Mouse (Mus musculus) lung, postnatal 25 days (tissue): ENCODE measurements around the gene Vps50.
A peak's percentile ranks its signal among the peaks of the same experiment; 100 is the strongest.
"Not testable (repeated sequence)": the region's sequence is repeated elsewhere in the genome, so short reads cannot be mapped to it uniquely, and the experiment has no call there.

Source experiments
- DNase-seq: peaks from one replicate; pipeline ENCODE4 v3.0.0; 2022; ENCODE audit warnings: low spot score

Gene Vps50

DNA sequence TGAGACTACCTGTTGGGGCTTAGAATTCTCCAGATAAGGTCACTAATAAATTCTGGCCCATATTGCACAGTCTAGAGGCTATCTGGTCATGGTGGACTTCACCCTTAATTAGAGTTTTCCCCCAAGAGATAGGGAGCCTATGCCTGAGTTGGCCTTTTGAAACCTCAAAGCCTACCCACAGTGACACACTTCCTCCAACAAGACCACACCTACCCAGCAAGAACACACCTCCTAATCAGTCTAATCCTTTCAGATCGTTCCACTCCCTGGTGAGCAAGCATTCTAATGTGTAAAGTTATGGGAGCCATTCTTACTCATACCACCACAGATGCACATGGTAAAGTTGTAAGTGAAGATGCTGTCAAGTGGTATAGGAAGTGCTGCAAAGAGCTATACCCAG, 37.9 kb downstream of the Vps50 start:
- DNase-seq: no peak

DNA sequence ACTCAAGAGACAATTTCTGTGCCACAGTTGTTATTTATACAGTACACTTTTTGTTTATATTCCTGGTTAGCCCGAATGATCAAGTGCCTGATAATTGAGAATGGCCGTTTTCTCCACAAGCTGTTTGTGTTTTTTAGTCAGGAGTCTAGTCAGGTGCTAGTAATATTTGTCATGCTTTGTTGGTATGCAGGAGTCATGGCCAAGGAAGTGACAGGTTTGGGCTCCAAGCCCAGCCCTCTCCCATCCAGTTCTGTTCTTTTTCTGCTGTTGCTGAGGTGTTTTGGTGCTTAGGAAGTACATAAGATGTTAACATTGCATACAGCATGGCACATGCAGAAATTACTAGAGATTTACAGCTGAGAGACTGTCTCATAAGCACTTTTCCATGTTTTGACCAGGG, 41.3 kb downstream of the Vps50 start:
- no peak for DNase-seq

DNA sequence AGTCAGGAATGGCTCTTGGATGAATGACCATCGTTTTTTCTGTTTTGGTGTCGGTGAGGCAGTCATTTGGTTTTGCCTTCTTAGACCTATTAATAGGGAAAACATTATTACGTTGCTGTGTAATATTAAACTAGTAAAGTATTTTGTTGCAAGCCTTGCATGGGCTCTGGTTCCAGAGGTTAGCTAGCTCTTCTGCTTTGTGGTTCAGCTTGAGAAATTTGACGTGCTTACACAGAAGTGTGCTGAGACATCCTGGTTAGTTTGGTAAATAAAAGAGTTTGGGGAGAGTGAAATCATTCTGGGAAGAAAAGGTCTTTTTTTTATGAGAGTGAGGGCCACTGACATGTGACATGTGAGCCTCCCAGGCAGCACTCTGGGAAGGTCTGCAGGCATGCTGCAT, 45.7 kb downstream of the Vps50 start:
- no peak for DNase-seq

DNA sequence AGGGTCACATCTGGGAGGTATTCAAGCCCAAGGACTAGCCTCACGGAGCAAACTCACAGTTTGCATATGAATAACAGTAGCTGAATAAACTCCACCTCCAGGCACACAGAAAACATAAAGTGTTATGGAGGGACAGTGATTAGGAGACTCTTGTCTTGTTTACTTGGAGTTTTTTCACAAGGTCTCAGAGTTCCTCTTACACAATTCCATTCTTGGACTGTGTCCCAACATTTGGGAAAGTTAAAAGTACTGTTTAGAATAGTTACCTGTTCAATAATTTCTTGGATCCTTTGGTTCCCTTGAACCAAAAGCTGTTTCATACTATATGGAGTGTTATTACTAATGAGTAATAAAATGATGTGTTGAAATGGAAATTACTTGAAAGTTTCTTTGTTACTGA, 46.8 kb downstream of the Vps50 start:
- DNase-seq: peak; percentile 20

DNA sequence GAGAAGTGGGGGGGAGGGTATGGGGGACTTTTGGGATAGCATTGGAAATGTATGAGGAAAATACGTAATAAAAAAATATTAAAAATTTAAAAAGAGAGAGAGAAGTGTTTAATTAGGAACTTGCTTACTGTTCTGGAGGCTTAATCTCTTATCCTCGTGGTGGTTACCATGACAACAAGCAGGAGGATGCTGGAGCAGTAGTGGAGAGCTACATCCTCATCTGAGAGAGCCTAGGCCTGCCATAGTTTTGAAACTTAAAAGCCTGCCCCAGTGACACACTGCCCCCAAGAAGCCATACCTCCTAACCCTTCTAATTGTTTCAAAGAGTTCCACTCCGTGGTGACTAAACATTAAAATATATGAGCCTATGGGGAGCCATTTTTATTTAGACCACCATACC, 50.8 kb downstream of the Vps50 start:
- no peak for DNase-seq

DNA sequence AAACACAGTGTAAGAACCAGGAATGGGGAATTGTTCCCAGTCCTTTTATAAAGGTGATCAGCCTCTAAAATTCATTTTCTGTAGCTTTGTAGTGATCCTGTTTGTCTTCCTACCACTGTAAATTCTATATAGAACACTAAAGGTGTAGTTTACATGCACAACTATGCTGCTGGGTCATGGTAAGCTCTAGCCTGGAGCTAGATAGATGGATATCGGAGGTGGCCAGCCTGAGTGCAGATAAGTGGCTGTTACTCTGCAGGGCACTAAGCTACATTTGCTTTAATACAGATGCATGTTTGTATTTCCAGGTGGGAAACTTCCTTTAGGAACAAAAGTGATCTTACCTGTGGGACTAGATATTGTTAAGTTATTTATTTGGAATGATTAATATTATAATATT, 51.8 kb downstream of the Vps50 start:
- DNase-seq: no peak

DNA sequence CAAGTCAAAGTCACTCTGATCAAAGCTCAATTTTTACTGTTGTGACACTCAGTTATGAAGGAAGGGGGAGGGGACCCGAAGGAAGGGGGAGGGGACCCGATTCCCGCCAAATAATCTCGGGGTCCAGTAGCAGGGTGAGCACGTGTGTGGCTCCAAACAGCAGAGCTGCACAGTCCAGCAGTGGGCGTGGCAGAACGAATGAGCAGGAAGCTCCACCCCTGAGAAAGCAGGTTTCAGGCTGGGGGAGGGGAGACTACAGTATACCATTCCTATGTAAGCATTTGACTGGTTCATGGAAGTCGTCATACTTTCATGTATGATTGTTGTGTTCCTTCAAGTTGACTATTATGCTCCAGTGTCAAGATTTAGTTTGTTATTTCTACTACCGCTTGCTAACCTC, 54.5 kb downstream of the Vps50 start:
- not testable (repeated sequence) for DNase-seq

DNA sequence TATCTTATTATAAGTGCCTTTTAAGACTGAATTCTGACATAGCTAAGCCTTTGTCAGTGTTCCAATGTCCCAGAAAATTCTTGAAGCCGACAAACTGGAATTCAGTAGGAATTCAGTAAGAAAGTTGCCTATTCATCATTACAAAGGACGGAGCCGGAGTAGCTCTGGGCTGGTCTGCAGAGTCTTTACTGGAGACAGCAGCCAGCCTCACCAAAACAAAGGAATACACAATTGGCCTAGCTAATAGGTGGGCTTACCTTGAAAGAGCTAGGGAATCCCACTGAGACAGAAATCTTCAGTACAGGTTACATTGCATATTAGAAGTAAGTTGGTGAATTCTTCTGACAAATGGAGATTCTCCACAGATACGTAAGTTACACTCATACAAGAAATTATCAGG, 59.0 kb downstream of the Vps50 start:
- DNase-seq: no peak

DNA sequence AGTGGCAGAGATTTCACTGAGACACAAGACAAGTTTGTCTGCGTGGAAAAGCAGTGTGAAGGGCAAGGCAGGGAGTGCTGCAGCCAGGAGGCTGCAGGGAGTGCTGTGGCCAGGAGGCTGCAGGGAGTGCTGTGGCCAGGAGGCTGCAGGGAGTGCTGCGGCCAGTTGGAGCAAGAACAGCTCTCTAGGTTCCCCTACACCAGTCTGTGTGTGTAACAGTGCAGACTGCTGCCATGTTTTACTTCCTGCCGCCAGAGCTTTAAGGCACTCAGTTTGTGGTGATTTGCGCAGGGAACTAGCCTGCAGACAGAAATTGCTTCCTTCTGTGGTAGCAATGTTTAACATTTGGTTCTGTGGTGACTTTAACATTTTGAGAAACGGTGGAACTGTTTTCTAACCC, 61.8 kb downstream of the Vps50 start:
- no peak for DNase-seq

DNA sequence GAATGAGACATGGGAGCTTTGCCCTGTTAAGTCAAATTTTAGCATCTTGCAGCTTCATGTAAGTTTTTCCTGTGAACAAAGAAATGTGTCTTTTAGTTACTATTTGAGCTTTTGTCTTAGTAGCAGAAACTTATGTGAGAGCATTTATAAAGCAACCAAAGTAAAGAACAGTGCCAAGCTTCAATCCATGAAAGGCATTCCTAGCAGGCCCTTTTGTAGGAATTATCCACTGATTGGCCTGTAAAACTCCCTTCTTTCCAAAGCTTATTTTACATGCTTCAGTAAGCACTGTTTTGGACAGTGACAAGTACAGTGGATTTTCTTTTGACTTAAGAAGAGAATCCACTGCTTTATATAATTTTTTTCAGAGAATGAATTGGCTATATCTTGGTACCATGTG, 64.1 kb downstream of the Vps50 start:
- no peak for DNase-seq

DNA sequence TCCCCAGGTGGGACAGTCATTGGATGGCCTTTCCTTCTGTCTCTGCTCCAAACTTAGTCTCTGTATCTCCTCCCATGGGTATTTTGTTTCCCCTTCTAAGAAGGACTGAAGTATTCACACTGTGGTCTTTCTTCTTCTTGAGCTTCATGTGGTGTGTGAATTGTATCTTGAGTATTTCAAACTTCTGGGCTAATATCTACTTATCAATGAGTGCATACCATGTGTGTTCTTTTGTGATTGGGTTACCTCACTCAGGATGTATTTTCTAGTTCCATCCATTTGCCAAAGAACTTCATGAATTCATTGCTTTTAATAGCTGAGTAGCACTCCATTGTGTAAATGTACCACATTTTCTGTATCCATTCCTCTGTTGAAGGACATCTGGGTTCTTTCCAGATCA, 65.9 kb downstream of the Vps50 start:
- not testable (repeated sequence) for DNase-seq

DNA sequence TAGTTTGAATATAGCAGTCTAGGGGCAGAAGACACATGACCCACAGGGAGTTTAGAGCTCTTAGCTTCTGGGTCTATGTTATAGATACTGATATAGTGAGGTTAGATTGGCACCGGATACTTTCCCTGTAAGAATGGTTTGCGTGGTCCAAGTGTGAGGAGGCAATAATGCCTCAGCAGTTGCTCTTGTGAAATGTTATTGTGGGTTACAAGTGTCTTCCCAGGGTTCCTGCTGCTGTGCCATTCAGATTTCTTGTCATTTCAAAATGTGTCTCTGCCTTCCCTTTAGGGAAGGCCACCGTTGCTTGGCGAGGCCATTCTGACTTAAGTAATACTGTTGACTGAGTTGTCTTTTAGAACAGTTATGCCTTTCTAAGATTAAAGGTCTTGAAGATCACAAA, 66.8 kb downstream of the Vps50 start:
- no peak for DNase-seq

DNA sequence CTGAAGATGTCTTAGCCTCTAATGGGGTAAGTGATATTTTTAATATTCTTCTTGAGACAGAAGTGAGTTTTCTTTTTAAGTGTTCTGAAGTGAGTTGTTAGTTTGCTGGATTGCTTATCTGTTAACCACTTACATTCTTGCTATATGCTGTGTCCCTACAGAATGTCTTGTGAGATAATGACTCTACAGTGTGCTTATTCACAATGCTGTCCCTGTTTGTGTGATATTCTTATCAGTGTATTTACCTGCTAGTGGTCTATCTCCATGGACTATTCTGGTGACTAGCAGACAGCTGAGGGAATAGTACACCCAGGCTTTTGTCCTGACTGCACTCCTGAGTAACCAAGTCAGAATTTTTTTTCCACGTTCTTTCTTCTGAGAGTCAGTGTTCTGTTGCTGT, 67.5 kb downstream of the Vps50 start:
- DNase-seq: no peak

DNA sequence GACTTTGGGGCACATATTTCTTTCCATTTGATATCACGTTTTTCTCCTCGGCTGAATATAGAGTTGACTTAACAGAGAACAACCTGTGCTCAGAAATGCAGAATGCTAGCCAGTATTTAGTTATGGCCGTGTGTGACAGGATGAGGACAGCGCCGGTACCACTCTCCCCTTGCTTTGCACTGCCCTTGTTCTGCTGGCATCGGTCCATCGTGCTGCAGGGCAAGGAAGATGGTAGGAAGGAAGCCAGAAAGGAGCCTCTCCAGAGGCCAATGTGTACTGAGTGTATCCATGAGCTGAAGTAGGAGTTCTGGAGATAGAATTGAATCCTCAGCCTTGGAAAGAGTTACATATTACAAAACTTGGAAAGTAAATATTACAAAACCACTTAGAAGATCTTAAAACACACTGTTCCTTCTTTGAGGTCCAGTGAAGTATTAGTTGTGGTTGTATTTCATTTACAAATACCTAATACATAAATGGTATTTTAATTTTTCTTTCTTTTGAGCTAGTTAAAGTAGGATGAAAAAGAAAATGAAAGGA, 69.0 kb downstream of the Vps50 start:
- peak; percentile 23 for DNase-seq

DNA sequence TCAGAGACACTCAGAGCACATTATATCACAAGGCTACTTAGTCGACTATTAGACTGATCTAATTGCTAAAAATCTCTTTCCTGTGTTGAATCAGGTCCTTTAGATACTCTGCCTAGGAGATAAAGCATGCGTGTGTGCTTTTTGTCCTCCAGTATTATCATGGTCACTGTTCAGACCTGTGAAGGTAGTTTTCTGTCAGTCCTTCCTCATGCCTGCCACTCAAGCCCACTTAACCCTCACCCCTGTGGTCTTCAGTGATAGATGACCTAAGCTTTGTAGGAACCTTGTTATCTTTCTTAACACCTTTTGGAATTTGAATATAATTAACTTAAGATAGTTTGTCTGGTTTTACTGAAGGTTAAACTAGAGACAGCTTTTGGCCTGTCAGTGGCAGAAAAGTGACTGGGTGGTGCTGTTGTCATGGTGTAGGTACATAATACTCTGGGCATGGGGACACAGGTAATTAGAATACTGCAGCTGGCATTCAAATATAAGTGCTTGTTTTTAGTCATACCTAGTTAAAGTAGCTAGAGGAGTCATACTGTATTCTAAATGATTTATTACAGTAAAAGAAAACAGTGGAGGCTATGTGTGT, 74.1 kb downstream of the Vps50 start:
- no peak for DNase-seq

DNA sequence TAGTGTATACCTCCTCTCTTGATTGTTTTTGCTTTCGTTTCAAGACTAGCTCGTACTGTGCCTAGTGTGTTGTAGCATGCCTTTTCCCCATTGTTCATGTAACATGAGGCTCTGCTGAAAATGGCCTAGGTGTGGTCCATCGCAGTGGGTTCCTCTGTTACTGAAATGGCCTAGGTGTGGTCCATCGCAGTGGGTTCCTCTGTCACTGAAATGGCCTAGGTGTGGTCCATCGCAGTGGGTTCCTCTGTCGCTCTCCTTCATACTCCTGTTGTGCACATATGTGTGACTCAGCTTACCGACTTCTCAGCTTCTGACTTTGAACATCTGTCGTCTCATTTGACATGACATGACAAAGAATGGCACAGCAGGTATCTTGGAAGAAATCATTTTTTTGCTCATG, 75.6 kb downstream of the Vps50 start:
- no peak for DNase-seq

DNA sequence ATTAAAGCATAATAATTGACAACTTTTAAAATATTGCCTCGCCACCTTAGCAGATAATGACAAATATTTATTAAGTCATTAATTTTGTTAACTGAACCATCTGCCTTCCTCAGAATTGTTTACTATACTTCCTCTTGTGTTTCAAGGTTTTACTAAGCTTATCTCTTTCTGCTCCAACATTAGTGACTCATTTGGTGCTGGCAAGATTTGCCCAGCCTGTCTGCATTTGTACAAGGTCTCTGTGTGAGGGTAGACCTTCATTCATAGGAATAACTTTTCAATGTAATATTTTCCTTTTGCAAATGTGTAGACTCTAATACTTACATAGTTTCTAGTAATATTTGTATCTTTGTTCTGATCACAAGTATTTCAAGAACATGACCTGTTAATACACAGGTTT, 87.2 kb downstream of the Vps50 start:
- no peak for DNase-seq

DNA sequence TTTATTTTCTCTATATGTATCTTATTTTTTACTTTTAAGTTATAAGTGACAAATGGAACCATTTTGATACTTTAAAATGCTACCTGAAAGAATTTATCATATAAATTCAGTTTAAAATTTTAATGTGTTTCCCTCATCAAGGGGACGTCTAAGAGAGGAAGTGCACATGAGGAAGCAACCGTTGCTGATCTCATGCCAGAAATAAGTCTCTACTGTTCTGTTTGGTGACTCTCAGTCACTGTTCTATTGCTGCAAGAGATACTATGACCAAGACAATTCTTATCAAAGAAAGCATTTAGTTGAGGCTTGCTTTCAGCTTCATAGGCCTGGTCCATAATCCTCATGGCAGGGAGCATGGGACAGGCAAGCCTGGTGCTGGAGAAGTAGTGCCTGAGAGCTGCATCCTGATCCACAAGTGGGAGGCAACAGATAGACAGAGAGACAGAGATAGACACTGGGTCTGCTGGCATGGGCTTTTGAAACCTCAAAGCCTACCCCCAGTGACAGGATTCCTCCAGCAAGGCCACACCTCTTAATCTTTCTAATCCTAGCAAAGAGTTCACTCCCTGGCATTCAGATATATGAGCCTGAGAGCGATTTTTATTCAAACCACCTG, 92.2 kb downstream of the Vps50 start:
- DNase-seq: no peak

DNA sequence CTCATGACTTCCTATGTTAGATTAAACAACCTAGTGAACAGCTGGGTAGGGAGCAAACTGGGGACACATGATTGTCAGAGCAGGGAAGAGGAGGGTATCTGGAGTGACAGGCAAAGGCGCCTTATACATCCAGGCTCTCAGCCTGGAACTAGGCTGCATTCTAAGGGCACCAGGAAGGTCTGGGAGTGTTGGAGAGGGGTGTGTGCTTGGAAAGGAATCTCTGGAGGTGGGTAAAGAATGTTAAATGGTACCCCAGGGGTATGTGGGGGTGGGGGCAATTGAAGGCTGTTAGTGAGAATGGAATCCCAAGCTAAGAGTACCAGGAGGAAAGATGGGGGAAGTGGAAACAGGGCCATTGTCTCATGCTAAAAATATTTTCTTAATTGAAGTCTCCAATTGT, 96.1 kb downstream of the Vps50 start:
- DNase-seq: no peak

DNA sequence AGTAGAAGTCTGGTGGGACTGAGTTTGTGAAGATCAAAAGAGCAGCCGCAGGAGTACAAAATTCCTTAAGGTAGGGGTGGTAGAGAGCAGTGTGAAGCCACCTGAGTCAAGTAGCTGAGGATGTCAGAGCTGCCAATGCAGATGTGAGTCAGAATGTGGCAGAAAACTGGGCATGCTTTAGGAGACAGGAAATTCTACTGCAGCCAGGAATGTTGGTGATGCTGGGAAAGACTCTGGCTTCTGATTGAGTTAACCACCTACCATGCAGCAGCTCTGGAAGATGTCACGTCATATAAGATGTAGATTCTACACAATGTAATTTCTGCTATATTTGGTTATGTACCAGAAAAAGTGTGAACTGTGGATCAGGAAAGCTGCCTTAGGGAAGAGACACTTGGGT, 114.6 kb downstream of the Vps50 start:
- no peak for DNase-seq

DNA sequence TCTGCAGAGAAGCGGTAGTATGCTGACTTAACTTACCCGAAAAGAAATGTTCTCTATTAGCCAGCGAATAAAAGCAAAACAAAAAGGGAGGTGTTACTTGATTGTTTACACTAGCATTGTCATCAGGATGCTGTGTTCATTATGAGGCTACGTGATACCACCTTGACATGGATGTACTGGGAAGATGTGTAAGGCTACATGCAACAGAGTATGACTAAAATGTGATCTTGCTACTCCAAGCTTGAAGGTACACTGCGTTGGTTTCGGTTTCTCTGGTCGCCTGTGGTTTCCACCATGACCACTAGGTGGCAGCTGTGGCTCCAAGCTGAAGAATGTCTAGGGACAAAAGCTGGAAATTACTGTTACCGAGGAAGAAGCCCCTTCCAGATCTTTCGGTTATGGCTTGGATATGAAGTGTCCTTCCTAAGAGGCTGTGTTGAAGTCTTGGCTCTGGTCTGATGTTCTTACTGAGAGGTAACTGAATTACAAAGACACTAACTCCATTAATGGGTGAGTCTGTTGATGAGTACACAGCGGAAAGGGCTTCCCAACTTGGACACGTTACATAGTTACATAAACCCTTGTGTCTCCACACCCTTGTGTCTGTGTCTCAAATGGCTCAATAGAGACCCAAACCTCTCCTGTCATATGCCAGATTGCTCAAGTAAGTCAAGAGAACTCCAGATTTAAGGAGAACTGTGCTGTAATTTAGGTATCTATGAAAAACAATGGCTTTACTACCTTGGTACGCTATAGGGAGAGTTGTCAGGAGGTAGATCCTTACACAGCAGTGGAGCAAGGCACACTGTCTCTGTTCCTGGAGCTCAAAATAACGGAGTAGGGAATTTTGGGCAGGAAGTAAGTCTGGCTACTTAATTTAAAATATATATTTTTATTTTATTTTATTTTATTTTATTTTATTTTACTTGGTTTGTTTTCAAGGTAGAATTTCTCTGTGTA, 122.5 kb downstream of the Vps50 start:
- DNase-seq: peak; percentile 10
